Mouse (Mus musculus): Measurements from ENCODE around the gene Olfr1286.

Gene Olfr1286

GRCm38 (mm10) chr2:111422931-111423330 is at the start of gene Olfr1286:
TSS of gene Olfr1286 (minus strand) at chr2:111423115.
- no peak for DNase-seq (ENCODE audit: low spot score in 2 of 2)

- no peak for DNase-seq (ENCODE audit: low spot score in 2 of 2)
Observed at GRCm38 (mm10) chr2:111448842-111449241, 25.9 kb upstream of the Olfr1286 start, which contains the start of gene Olfr1287. TSS of gene Olfr1287 (plus strand) at chr2:111449142.

DNA sequence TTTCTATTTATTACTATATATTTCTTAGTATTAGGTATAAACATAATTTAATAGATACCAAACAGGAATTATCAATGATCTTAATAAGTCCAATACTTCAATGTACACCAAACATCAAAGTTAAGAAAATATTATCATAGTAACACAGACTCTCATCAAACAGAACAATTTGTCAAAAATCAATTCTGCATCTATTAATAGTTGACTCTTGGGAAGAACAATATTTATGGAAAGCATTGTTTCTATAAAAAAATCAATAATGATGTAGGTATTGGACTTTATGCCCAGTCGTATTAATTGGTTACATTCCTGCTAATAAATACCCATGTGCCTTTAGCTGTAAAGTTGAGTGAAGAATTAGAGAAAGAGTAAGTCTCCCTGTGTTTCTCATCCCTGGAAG is 47.7 kb downstream of the Olfr1286 start, which contains the start of gene Olfr1284:
TSS of gene Olfr1284 (plus strand) at position 301 of the 400 bp plus-strand sequence.
- no peak for DNase-seq (ENCODE audit: low spot score in 2 of 2)
